Mouse (Mus musculus): Measurements from ENCODE around the gene Mcoln3. TPM values are rescaled to one million over a fixed set of nuclear protein-coding genes. Genes with fewer than 3 reads are reported as not detected.
A peak's percentile ranks its signal among the peaks of the same experiment; 100 is the strongest.

Mcoln3 gene
- polyA plus RNA-seq, 1 experiment from 2014 or later, result 3.9 TPM

DNA sequence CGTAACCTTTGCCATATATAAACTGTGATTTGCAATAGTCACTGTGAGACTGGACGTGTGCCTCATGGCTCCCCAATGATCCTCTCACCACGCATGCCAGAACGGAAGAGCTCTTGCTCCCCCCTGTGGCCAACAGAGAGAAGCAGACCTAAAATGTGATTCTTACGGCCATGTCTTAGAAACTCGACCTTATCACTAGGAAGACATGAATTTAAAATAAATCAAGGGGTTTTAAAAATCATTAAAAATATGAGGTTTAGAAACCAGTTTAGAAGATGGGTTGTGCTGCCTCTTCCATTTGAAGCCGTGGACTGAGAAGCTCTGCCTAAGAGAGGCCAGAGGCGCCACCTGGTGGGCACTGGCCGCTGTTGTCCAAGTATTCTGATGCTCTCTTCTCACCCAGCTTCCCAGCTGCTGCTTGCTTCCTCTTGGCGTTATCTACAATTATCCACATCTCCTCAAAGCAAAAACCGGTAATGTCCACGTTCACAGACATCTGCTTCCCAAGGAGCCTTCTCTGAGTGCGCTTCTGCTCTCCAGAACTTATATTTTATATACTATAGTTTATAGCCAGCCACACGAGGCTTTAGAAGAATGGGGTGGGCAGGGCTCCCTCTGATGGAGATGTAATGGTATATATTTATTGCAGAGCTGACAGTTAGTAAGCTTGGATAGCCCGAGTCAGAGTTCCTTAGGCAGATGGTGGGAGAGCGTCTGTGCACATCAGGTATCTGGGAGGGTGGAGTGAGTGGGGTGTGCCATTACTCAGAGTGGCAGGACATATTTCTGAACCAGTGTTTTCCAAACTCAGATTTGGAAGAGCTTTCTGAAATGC is 60.7 kb downstream of the Mcoln3 start:
- H3K36me3 ChIP-seq, result no peaks in the 10 kb centered on the region
- peak overlapping the region; percentile 27 for H3K4me3 ChIP-seq
- 4% methylated on average over 16 of the region's 16 CpGs for WGBS
- no peaks in the 10 kb centered on the region for H3K4me1 ChIP-seq
- no peak for ATAC-seq (ENCODE audit: insufficient number of reproducible peaks, insufficient read depth, low FRiP score, low TSS enrichment, low read depth)
- no peaks in the 10 kb centered on the region for H3K27me3 ChIP-seq
- H3K27ac ChIP-seq, result no peak overlapping the region
- no peaks in the 10 kb centered on the region for H3K9me3 ChIP-seq
- H3K9ac ChIP-seq, result no peak overlapping the region; the same call in 1 of the 2 replicates
- H3K4me2 ChIP-seq, result peak overlapping the region; percentile 59

GRCm38 (mm10) chr3:146180341-146180740 is 63.1 kb downstream of the Mcoln3 start:
- Histone ChIP-seq H3K4me1 (no peaks in the 10 kb centered on the region), H3K4me3 (no peak overlapping the region), H3K9me3 (no peaks in the 10 kb centered on the region), H3K36me3 (no peaks in the 10 kb centered on the region), H3K9ac (no peak overlapping the region), H3K27me3 (0 out of 2 replicates have a peak, but pooled peaks cover 10% of the 10 kb centered on the region), H3K4me2 (no peak overlapping the region), H3K27ac (no peak overlapping the region)
- 33% methylated on average over 2 of the region's 2 CpGs for WGBS
- ATAC-seq (ENCODE audit: insufficient number of reproducible peaks, insufficient read depth, low FRiP score, low TSS enrichment, low read depth), result no peak

GRCm38 (mm10) chr3:146180986-146181385 is 63.7 kb downstream of the Mcoln3 start:
- WGBS, result 33% methylated on average over 3 of the region's 3 CpGs
- Histone ChIP-seq H3K27me3 (peaks cover 13% of the 10 kb centered on the region; the same call in 1 of the 2 replicates), H3K36me3 (no peaks in the 10 kb centered on the region), H3K9ac (no peak overlapping the region), H3K27ac (no peak overlapping the region), H3K4me3 (no peak overlapping the region), H3K4me1 (no peaks in the 10 kb centered on the region), H3K9me3 (no peaks in the 10 kb centered on the region), H3K4me2 (no peak overlapping the region)
- no peak for ATAC-seq (ENCODE audit: insufficient number of reproducible peaks, insufficient read depth, low FRiP score, low TSS enrichment, low read depth)

- Histone ChIP-seq H3K9me3 (peaks cover 4% of the 10 kb centered on the region; the same call in 1 of the 2 replicates), H3K4me1 (no peaks in the 10 kb centered on the region), H3K27ac (no peak overlapping the region), H3K4me3 (no peak overlapping the region), H3K27me3 (peaks cover 13% of the 10 kb centered on the region; the same call in 1 of the 2 replicates), H3K9ac (no peak overlapping the region), H3K36me3 (no peaks in the 10 kb centered on the region), H3K4me2 (no peak overlapping the region)
- 20% methylated on average over 13 of the region's 13 CpGs for WGBS
- no peak for ATAC-seq (ENCODE audit: insufficient number of reproducible peaks, insufficient read depth, low FRiP score, low TSS enrichment, low read depth)
These were observed 67.9 kb downstream of the Mcoln3 start for GRCm38 (mm10) chr3:146184992-146185657.

GRCm38 (mm10) chr3:146186033-146186432 is 68.8 kb downstream of the Mcoln3 start:
- Histone ChIP-seq H3K4me3 (no peak overlapping the region), H3K9ac (no peak overlapping the region), H3K27ac (no peak overlapping the region), H3K4me1 (no peaks in the 10 kb centered on the region), H3K27me3 (peaks cover 13% of the 10 kb centered on the region; the same call in 1 of the 2 replicates), H3K9me3 (peaks cover 4% of the 10 kb centered on the region; the same call in 1 of the 2 replicates), H3K36me3 (no peaks in the 10 kb centered on the region), H3K4me2 (no peak overlapping the region)
- no peak for ATAC-seq (ENCODE audit: insufficient number of reproducible peaks, insufficient read depth, low FRiP score, low TSS enrichment, low read depth)
- 62% methylated on average over 10 of the region's 10 CpGs for WGBS

- no peak overlapping the region for H3K9ac ChIP-seq
- H3K27ac ChIP-seq, result no peak overlapping the region
- 65% methylated on average over 10 of the region's 10 CpGs for WGBS
- no peaks in the 10 kb centered on the region for H3K4me1 ChIP-seq
- H3K4me3 ChIP-seq, result no peak overlapping the region
- H3K9me3 ChIP-seq, result peaks cover 4% of the 10 kb centered on the region; the same call in 1 of the 2 replicates
- peaks cover 4% of the 10 kb centered on the region; the same call in 1 of the 2 replicates for H3K27me3 ChIP-seq
- no peak for ATAC-seq (ENCODE audit: insufficient number of reproducible peaks, insufficient read depth, low FRiP score, low TSS enrichment, low read depth)
- H3K36me3 ChIP-seq, result no peaks in the 10 kb centered on the region
- H3K4me2 ChIP-seq, result no peak overlapping the region
These were observed 72.7 kb downstream of the Mcoln3 start for GRCm38 (mm10) chr3:146189933-146190332.

Other genes with a start within 250 kb of the Mcoln3 start
- gene Bcl10, start 194.6 kb upstream of the Mcoln3 start, polyA plus RNA-seq (2015; fragmentation: Nextera tagmentation; extraction: Ambion mirVana), result 47.0 and 50.4 TPM in 2 replicates
- gene 2410004B18Rik, start 179.4 kb upstream of the Mcoln3 start, polyA plus RNA-seq (2015; fragmentation: Nextera tagmentation; extraction: Ambion mirVana), result 50.7 and 61.1 TPM in 2 replicates
- 1.8 and 2.1 TPM in 2 replicates for gene Syde2, start 129.6 kb upstream of the Mcoln3 start, polyA plus RNA-seq (2015; fragmentation: Nextera tagmentation; extraction: Ambion mirVana)
- gene Wdr63, start 9.3 kb upstream of the Mcoln3 start, polyA plus RNA-seq (2015; fragmentation: Nextera tagmentation; extraction: Ambion mirVana), result 0.48 TPM in 1 of 2 replicates, not detected in the other
- gene Mcoln2, start 32.4 kb downstream of the Mcoln3 start, polyA plus RNA-seq (2015; fragmentation: Nextera tagmentation; extraction: Ambion mirVana), result 0.51 and 0.58 TPM in 2 replicates
- 2.1 TPM in 2 replicates for gene Lpar3, start 103.5 kb downstream of the Mcoln3 start, polyA plus RNA-seq (2015; fragmentation: Nextera tagmentation; extraction: Ambion mirVana)

Measured in embryonic facial prominence, embryonic 13.5 days (tissue).